Comparison of ENCODE assay signal across 9 mouse cellular contexts in genomic region chr5:111154586-111154985, GRCm38 (mm10).
DNase-seq lines count a peak whose midpoint lies in the region; ATAC-seq and TF ChIP-seq lines count a peak whose summit lies in the region.
"Had no signal": no experiment of that assay in that cellular context is flagged by ENCODE, and none has a peak within 500 bp of the region (broad histone marks: within the 10 kb centered on the region; RNA-seq: fewer than 3 reads in every experiment).

No protein-coding gene starts in this region.

- no peaks in the 10 kb centered on the region for H3K36me3 ChIP-seq in embryonic facial prominence, embryonic 15.5 days
- H3K36me3 ChIP-seq in hindbrain, embryonic 14.5 days (replicated peaks; ENCODE audit: control insufficient read depth, insufficient read depth), result no peaks in the 10 kb centered on the region

- no peak overlapping the region for H3K4me3 ChIP-seq in embryonic facial prominence, embryonic 15.5 days (replicated peaks)
- no peak overlapping the region for H3K4me3 ChIP-seq in hindbrain, embryonic 14.5 days (replicated peaks; ENCODE audit: low read length)
- H3K4me3 ChIP-seq in cerebellum, adult 2 months (replicated peaks; ENCODE audit: insufficient read depth, low read depth, low read length), result no peak overlapping the region

- no peak for TF ChIP-seq CTCF in cerebellum, adult 2 months (IDR thresholded peaks at IDR 0.05; ENCODE audit: borderline replicate concordance, insufficient read depth, low read depth, low read length)

- no peak overlapping the region for H3K4me2 ChIP-seq in embryonic facial prominence, embryonic 15.5 days (replicated peaks)
- H3K4me2 ChIP-seq in hindbrain, embryonic 14.5 days (replicated peaks), result no peak overlapping the region

- no peak overlapping the region for H3K27ac ChIP-seq in embryonic facial prominence, embryonic 15.5 days (replicated peaks)
- H3K27ac ChIP-seq in hindbrain, embryonic 14.5 days, result peak overlapping the region; percentile 61
- H3K27ac ChIP-seq in cerebellum, adult 2 months (ENCODE audit: insufficient read depth, low read length), result no peak overlapping the region
- H3K27ac ChIP-seq: liver, embryonic 14.5 days had no signal

- peak; percentile 40; the same call in 1 of the 2 replicates for ATAC-seq in embryonic facial prominence, embryonic 15.5 days (ENCODE audit: insufficient number of reproducible peaks, low FRiP score, low TSS enrichment, low read depth)
- ATAC-seq in hindbrain, embryonic 14.5 days (ENCODE audit: low FRiP score), result peak; percentile 65; the same call in 1 of the 2 replicates
- ATAC-seq in megakaryocyte-erythroid progenitor cell, adult 5-6 weeks (replicated peaks; ENCODE audit: low FRiP score, low TSS enrichment, poor library complexity, severe bottlenecking), result no peak

- peak; percentile 30 for DNase-seq in adipocyte (ENCODE audit: low spot score)
- no peak for DNase-seq in hindbrain, embryonic 14.5 days (ENCODE audit: low spot score)
- peak; percentile 29 for DNase-seq in lung, postnatal 25 days (ENCODE audit: low spot score)
- no peak for DNase-seq in cerebellum, postnatal 25 days
- no peak for DNase-seq in adrenal gland, adult 2 months
- DNase-seq in cerebellum, adult 2 months, result no peak

- H3K9me3 ChIP-seq in embryonic facial prominence, embryonic 15.5 days (replicated peaks), result no peaks in the 10 kb centered on the region
- no peaks in the 10 kb centered on the region for H3K9me3 ChIP-seq in hindbrain, embryonic 14.5 days (ENCODE audit: control insufficient read depth, low read length)

- peaks cover 30% of the 10 kb centered on the region for H3K4me1 ChIP-seq in embryonic facial prominence, embryonic 15.5 days
- peaks cover 47% of the 10 kb centered on the region for H3K4me1 ChIP-seq in hindbrain, embryonic 14.5 days (replicated peaks; ENCODE audit: control insufficient read depth, insufficient read depth, low read length)
- peaks cover 7% of the 10 kb centered on the region for H3K4me1 ChIP-seq in cerebellum, adult 2 months (ENCODE audit: control insufficient read depth, insufficient read depth, low read length)

- no peak overlapping the region for H3K9ac ChIP-seq in embryonic facial prominence, embryonic 15.5 days
- no peak overlapping the region; the same call in 1 of the 2 replicates for H3K9ac ChIP-seq in hindbrain, embryonic 14.5 days
- H3K9ac ChIP-seq: liver, embryonic 14.5 days had no signal

- 18% methylated on average over 7 of the region's 7 CpGs for WGBS in embryonic facial prominence, embryonic 15.5 days
- WGBS in hindbrain, embryonic 14.5 days, result 12% methylated on average over 7 of the region's 7 CpGs
- WGBS in cerebellum, adult 2 months, result 73% methylated on average over 7 of the region's 7 CpGs

- TF ChIP-seq POLR2A in cerebellum, adult 2 months (IDR thresholded peaks at IDR 0.05; ENCODE audit: borderline replicate concordance, insufficient read depth, low read length), result no peak

- no peaks in the 10 kb centered on the region for H3K27me3 ChIP-seq in embryonic facial prominence, embryonic 15.5 days
- H3K27me3 ChIP-seq in hindbrain, embryonic 14.5 days (ENCODE audit: control insufficient read depth, insufficient read depth, low read length), result no peaks in the 10 kb centered on the region
- no peaks in the 10 kb centered on the region for H3K27me3 ChIP-seq in cerebellum, adult 2 months (ENCODE audit: control insufficient read depth, insufficient read depth, low read length)

Comparison
In these comparisons a context has a peak if more than half of its experiments do, and no peak if none do; other contexts are left out.
1. DNase-seq: peak in adipocyte (single experiment) and lung, postnatal 25 days (single experiment); none in hindbrain, embryonic 14.5 days (single experiment), cerebellum, postnatal 25 days (0 of 2), adrenal gland, adult 2 months (single experiment) and cerebellum, adult 2 months (0 of 2).